Mouse (Mus musculus): ENCODE data around the gene Hif3a. TPM values are rescaled to one million over a fixed set of nuclear protein-coding genes. Genes with fewer than 3 reads are reported as not detected.

The Hif3a gene
- 1.9 and 3.2 TPM in 2 replicates for polyA plus RNA-seq (2012; rRNA removed)

DNA sequence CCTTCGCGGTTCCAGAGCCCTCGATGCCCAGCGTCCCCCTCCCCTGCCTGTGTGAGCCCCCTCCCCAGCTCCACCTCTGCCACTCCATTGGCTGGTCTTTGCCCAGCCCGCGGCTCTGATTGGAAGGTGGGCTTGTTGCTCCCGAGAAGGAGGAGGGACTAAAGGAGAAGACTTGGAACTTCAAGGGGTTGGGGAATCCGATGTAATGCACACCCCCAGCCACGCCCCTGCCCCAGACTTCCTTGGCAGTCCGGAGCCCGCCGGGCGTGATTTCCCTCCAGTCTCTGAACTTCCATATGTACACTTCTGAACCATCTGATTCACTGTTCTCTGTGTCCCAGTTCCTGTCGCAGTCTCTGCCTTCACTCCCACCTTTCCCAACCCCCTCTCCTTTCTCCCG is at the start of gene Hif3a:
Gene Hif3a (minus strand): TSS at position 39 of the 400 bp plus-strand sequence.

DNA sequence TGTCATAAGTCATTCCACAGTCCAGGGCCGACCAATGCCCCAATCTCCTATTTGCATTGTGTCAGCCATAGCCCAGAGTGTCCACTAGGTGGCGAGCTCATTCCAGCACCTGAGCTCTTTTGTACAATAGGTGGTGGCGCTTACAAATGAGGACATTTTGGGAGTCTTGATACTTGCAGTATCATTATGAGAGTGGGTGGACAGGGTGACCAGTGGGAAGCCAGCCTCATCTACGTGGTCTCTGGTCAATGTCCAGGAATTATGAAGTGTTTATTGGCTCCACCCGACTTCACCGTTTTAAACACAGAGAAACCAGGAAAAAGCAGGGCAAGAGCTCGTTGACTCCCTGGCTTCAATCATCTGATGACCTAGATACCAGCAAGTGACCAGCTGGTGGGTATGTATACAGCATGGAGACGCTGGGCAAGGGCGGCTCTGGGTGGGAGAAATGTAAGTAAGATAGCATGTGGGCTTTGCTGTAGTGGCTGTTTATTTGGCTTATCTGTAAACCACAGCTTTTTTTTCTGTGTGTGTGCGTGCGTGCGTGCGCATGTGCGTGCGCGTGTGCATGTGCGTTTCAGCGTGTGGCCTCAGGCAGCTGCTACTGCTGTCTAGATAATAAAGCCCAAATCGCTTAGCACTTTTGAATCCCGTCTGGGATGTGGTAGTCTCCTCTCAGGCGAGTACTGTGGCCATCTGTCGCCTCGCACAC is 11.8 kb upstream of the Hif3a start, which contains the start of gene Psg16:
Gene Psg16 (plus strand): TSS at position 137 of the 712 bp plus-strand sequence.

DNA sequence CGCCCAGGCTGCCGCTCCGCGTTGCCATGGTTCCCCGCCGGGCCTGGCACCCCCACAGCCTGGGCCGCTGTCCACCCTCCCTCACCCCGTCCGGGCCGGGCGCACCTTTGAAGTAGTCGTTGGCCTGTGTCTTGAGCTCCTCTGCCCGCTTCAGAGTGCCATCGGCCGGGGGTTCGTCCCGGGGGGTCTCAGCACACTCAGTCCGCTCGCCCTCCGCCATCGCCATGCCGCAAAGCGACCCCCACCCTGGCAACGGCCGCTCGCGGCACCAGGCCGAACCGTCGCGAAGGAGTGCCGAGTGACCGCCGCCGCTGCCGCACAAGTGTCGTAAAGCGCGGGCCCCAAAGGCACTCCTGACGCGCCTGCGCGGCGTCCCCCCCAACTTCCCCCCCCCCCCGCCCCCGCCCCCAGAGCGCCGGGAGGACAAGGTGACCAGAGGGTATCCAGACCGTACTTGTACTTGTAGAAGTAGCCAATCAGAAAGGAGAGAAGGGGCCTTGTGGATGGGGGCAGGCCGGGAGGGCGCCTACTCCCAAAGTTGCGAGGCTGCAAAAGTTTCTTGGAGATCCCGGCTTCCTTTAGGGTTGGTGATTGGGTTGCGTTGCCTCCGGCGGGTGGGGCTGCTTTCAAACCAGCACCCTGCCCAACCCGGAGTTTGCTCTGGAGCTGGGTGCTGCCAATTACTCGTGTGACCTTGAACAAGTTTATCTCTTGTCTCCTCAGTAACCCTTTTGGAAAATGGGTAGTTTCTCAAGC is 34.5 kb downstream of the Hif3a start, which contains the start of gene Ppp5c:
Gene Ppp5c (minus strand): TSS at position 337 of the 756 bp plus-strand sequence.

GRCm38 (mm10) chr7:16992451-16992807 is 69.8 kb downstream of the Hif3a start, which contains the start of gene Ccdc8:
Ccdc8 (plus strand) TSS chr7:16992708.

GRCm38 (mm10) chr7:16982859-16983568 is 79.2 kb downstream of the Hif3a start, which contains the start of gene Gm42372:
Gm42372 (plus strand) TSS chr7:16983086.

Other genes starting within 250 kb of the Hif3a start
- gene Strn4, start 246.5 kb downstream of the Hif3a start, polyA plus RNA-seq (2012; rRNA removed): 252 and 277 TPM in 2 replicates
- 57.3 and 74.0 TPM in 2 replicates for gene Fkrp, start 245.7 kb downstream of the Hif3a start, polyA plus RNA-seq (2012; rRNA removed)
- 46.5 and 46.8 TPM in 2 replicates for gene Prkd2, start 219.5 kb downstream of the Hif3a start, polyA plus RNA-seq (2012; rRNA removed)
- gene Dact3, start 187.1 kb downstream of the Hif3a start, polyA plus RNA-seq (2012; rRNA removed): 95.2 and 147 TPM in 2 replicates
- gene Gng8, start 170.6 kb downstream of the Hif3a start, polyA plus RNA-seq (2012; rRNA removed): 19.1 and 23.5 TPM in 2 replicates
- gene Ptgir, start 155.9 kb downstream of the Hif3a start, polyA plus RNA-seq (2012; rRNA removed): 6.1 and 7.4 TPM in 2 replicates
- 366 and 378 TPM in 2 replicates for gene Calm3, start 138.3 kb downstream of the Hif3a start, polyA plus RNA-seq (2012; rRNA removed)
- 6.3 and 6.9 TPM in 2 replicates for gene Pnmal2, start 117.7 kb downstream of the Hif3a start, polyA plus RNA-seq (2012; rRNA removed)
- 0.35 and 0.60 TPM in 2 replicates for gene Pnmal1, start 102.7 kb downstream of the Hif3a start, polyA plus RNA-seq (2012; rRNA removed)
- gene Gm42372, start 79.3 kb downstream of the Hif3a start, polyA plus RNA-seq (2012; rRNA removed): not detected in 2 replicates
- 32.5 and 34.4 TPM in 2 replicates for gene Ccdc8, start 69.7 kb downstream of the Hif3a start, polyA plus RNA-seq (2012; rRNA removed)
- 213 and 231 TPM in 2 replicates for gene Ppp5c, start 34.5 kb downstream of the Hif3a start, polyA plus RNA-seq (2012; rRNA removed)
- 0.10 and 0.13 TPM in 2 replicates for gene Psg16, start 11.6 kb upstream of the Hif3a start, polyA plus RNA-seq (2012; rRNA removed)
- gene Ceacam3, start 87.9 kb upstream of the Hif3a start, polyA plus RNA-seq (2012; rRNA removed): not detected in 2 replicates
- gene Psg29, start 141.1 kb upstream of the Hif3a start, polyA plus RNA-seq (2012; rRNA removed): not detected in 2 replicates

Measured in ovary, adult 2 months (tissue).